In the genomic region with DNA sequence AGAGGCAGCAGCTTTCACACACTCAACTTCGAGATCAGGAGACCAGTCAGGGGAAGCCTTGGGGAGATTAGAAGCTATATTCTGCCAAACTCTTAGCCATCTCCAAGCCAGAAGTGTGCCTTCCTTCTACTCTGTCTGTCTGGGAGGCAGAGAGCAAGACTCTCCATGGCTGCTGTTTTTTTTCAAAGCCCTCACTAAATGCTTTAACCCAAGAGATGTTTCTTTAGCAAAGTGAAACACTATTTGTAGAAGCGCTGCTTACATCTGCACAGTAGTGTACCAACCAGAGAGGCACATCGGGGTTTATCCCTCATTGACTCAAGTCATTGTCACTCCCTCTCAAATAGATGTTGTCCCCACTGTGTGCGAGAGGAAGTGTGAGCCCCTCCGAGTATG, we compare ENCODE assay signal across 10 mouse cellular contexts.
A peak's percentile ranks its signal among the peaks of the same experiment; 100 is the strongest.
DNase-seq lines count a peak whose midpoint lies in the region; ATAC-seq and TF ChIP-seq lines count a peak whose summit lies in the region.
"Had no signal": no experiment of that assay in that cellular context is flagged by ENCODE, and none has a peak within 500 bp of the region (broad histone marks: within the 10 kb centered on the region; RNA-seq: fewer than 3 reads in every experiment).

No protein-coding gene starts in this region.

- no peak for TF ChIP-seq EP300 in stomach, postnatal 0 days (optimal IDR thresholded peaks at IDR 0.05)

- no peaks in the 10 kb centered on the region for H3K9me3 ChIP-seq in stomach, embryonic 15.5 days
- H3K9me3 ChIP-seq in stomach, postnatal 0 days (ENCODE audit: control insufficient read depth, low read length): no peaks in the 10 kb centered on the region
- no peaks in the 10 kb centered on the region for H3K9me3 ChIP-seq in hindbrain, embryonic 13.5 days
- no peaks in the 10 kb centered on the region for H3K9me3 ChIP-seq in midbrain, embryonic 11.5 days (ENCODE audit: control insufficient read depth, low read length)
- H3K9me3 ChIP-seq: limb, embryonic 15.5 days had no signal

- no peaks in the 10 kb centered on the region for H3K27me3 ChIP-seq in stomach, embryonic 15.5 days (replicated peaks)
- no peaks in the 10 kb centered on the region for H3K27me3 ChIP-seq in stomach, postnatal 0 days (ENCODE audit: control insufficient read depth, insufficient read depth, low read length)
- no peaks in the 10 kb centered on the region for H3K27me3 ChIP-seq in hindbrain, embryonic 13.5 days
- H3K27me3 ChIP-seq in midbrain, embryonic 11.5 days (ENCODE audit: control insufficient read depth, insufficient read depth, low read length): no peaks in the 10 kb centered on the region; the same call in 1 of the 2 replicates
- H3K27me3 ChIP-seq: limb, embryonic 15.5 days had no signal

- TF ChIP-seq CTCF in stomach, postnatal 0 days (IDR thresholded peaks at IDR 0.05; ENCODE audit: low read depth): no peak

- H3K4me1 ChIP-seq in stomach, embryonic 15.5 days: no peaks in the 10 kb centered on the region
- no peaks in the 10 kb centered on the region for H3K4me1 ChIP-seq in stomach, postnatal 0 days (replicated peaks; ENCODE audit: control insufficient read depth, insufficient read depth)
- peaks cover 31% of the 10 kb centered on the region for H3K4me1 ChIP-seq in hindbrain, embryonic 13.5 days (replicated peaks)
- peaks cover 30% of the 10 kb centered on the region for H3K4me1 ChIP-seq in midbrain, embryonic 11.5 days (ENCODE audit: control insufficient read depth, insufficient read depth, low read length)

- no peak overlapping the region for H3K9ac ChIP-seq in stomach, embryonic 15.5 days
- H3K9ac ChIP-seq in stomach, postnatal 0 days (ENCODE audit: low read length): no peak overlapping the region
- H3K9ac ChIP-seq in hindbrain, embryonic 13.5 days: no peak overlapping the region
- H3K9ac ChIP-seq in midbrain, embryonic 11.5 days (ENCODE audit: low read length): peak overlapping the region; percentile 5; the same call in 1 of the 2 replicates
- H3K9ac ChIP-seq: limb, embryonic 15.5 days had no signal

- no peak for ATAC-seq in stomach, embryonic 15.5 days (ENCODE audit: insufficient read depth, low FRiP score, low read depth)
- no peak for ATAC-seq in stomach, postnatal 0 days (ENCODE audit: low FRiP score, low TSS enrichment)
- ATAC-seq in hindbrain, embryonic 13.5 days (ENCODE audit: low FRiP score): 0 out of 2 replicates have a peak, but pooled peaks have one; percentile 22
- ATAC-seq in midbrain, embryonic 11.5 days (ENCODE audit: low FRiP score): no peak; the same call in 1 of the 2 replicates

- H3K4me2 ChIP-seq in stomach, embryonic 15.5 days: 0 out of 2 replicates have a peak overlapping the region, but pooled peaks have one; percentile 2
- no peak overlapping the region for H3K4me2 ChIP-seq in stomach, postnatal 0 days (replicated peaks; ENCODE audit: low read depth)
- peak overlapping the region; percentile 25 for H3K4me2 ChIP-seq in hindbrain, embryonic 13.5 days
- H3K4me2 ChIP-seq in midbrain, embryonic 11.5 days: peak overlapping the region; percentile 6; the same call in 1 of the 2 replicates
- H3K4me2 ChIP-seq: heart, embryonic 11.5 days; limb, embryonic 15.5 days had no signal

- WGBS in stomach, embryonic 15.5 days: 59% methylated on average over 5 of the region's 5 CpGs
- WGBS in stomach, postnatal 0 days: 61% methylated on average over 5 of the region's 5 CpGs
- 25% methylated on average over 5 of the region's 5 CpGs for WGBS in hindbrain, embryonic 13.5 days
- WGBS in midbrain, embryonic 11.5 days: 33% methylated on average over 5 of the region's 5 CpGs

- H3K27ac ChIP-seq in stomach, embryonic 15.5 days: peak overlapping the region; percentile 26; the same call in 1 of the 2 replicates
- H3K27ac ChIP-seq in stomach, postnatal 0 days (replicated peaks): no peak overlapping the region
- H3K27ac ChIP-seq in hindbrain, embryonic 13.5 days: peak overlapping the region; percentile 70
- peak overlapping the region; percentile 62 for H3K27ac ChIP-seq in midbrain, embryonic 11.5 days (ENCODE audit: low read depth, low read length)
- H3K27ac ChIP-seq: limb, embryonic 15.5 days had no signal

- H3K36me3 ChIP-seq in stomach, embryonic 15.5 days: no peaks in the 10 kb centered on the region
- no peaks in the 10 kb centered on the region for H3K36me3 ChIP-seq in stomach, postnatal 0 days (ENCODE audit: control insufficient read depth, insufficient read depth, low read length)
- H3K36me3 ChIP-seq in hindbrain, embryonic 13.5 days: no peaks in the 10 kb centered on the region
- H3K36me3 ChIP-seq in midbrain, embryonic 11.5 days (ENCODE audit: control insufficient read depth, insufficient read depth, low read length): no peaks in the 10 kb centered on the region
- H3K36me3 ChIP-seq: limb, embryonic 15.5 days had no signal

- H3K4me3 ChIP-seq in stomach, embryonic 15.5 days (replicated peaks): no peak overlapping the region
- H3K4me3 ChIP-seq in stomach, postnatal 0 days (ENCODE audit: low read depth, low read length): no peak overlapping the region
- no peak overlapping the region for H3K4me3 ChIP-seq in hindbrain, embryonic 13.5 days
- H3K4me3 ChIP-seq in midbrain, embryonic 11.5 days (ENCODE audit: low read depth, low read length): no peak overlapping the region
- H3K4me3 ChIP-seq: limb, embryonic 15.5 days had no signal

- DNase-seq in stomach, postnatal 0 days (ENCODE audit: low spot score): no peak
- peak; percentile 91 for DNase-seq in midbrain, embryonic 11.5 days (ENCODE audit: low spot score, missing footprints)
- no peak for DNase-seq in cerebellum, postnatal 25 days
- no peak for DNase-seq in cerebellum, postnatal 4 days (ENCODE audit: low spot score in 2 of 2)
- DNase-seq in testis, postnatal 10 days (ENCODE audit: low spot score): no peak
- DNase-seq: lung, postnatal 4 days had no signal
